Mouse (Mus musculus): ENCODE measurements around the gene Uso1. TPM values are rescaled to one million over a fixed set of nuclear protein-coding genes. Genes with fewer than 3 reads are reported as not detected.

Gene Uso1
- polyA plus RNA-seq, 1 experiment from 2014 or later: 28.1 TPM

DNA sequence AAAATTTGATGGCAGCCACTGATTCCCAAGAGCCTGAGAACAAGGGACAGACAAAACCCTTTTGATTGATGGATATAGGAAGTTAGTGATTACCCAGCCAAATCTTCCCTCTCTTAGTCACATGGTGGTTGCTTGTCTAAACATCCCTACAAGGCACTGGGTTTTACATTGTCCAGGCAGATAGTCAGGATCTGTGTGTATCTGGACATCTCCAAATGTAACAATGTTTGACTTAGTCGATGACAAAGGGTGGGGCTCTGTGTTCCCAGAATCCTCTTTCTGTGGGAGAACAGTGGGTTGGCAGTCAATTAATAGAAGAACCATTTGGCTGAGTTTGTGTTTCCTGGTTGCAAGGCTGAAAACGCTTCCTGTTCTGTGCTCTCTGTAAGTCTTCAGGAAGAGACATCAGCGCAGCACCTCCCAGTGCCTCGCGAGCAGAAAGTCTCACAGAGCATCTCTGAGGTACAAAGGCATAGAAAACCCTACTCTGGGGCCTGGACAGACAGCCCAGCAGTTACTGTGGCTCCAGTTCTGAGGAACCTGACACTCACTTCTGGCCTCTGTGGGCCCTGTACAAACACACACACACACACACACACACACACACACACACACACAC is 97.3 kb downstream of the Uso1 start:
- 32% methylated on average over 5 of the region's 5 CpGs for WGBS
- H3K4me1 ChIP-seq (ENCODE audit: insufficient read depth): no peaks in the 10 kb centered on the region
- H3K36me3 ChIP-seq (ENCODE audit: insufficient read depth): no peaks in the 10 kb centered on the region
- peak; percentile 58; the same call in 1 of the 2 replicates for ATAC-seq (ENCODE audit: insufficient read depth)
- TF ChIP-seq CTCF (IDR thresholded peaks at IDR 0.05; ENCODE audit: low read depth): no peak
- no peaks in the 10 kb centered on the region for H3K9me3 ChIP-seq (ENCODE audit: low read depth, low read length)
- H3K9ac ChIP-seq: no peak overlapping the region
- H3K27ac ChIP-seq (ENCODE audit: low read depth): no peak overlapping the region
- no peaks in the 10 kb centered on the region for H3K27me3 ChIP-seq (ENCODE audit: insufficient read depth, low read length)
- DNase-seq: peak; percentile 45
- H3K4me2 ChIP-seq: no peak overlapping the region
- no peak overlapping the region for H3K4me3 ChIP-seq (ENCODE audit: low read depth, low read length)

DNA sequence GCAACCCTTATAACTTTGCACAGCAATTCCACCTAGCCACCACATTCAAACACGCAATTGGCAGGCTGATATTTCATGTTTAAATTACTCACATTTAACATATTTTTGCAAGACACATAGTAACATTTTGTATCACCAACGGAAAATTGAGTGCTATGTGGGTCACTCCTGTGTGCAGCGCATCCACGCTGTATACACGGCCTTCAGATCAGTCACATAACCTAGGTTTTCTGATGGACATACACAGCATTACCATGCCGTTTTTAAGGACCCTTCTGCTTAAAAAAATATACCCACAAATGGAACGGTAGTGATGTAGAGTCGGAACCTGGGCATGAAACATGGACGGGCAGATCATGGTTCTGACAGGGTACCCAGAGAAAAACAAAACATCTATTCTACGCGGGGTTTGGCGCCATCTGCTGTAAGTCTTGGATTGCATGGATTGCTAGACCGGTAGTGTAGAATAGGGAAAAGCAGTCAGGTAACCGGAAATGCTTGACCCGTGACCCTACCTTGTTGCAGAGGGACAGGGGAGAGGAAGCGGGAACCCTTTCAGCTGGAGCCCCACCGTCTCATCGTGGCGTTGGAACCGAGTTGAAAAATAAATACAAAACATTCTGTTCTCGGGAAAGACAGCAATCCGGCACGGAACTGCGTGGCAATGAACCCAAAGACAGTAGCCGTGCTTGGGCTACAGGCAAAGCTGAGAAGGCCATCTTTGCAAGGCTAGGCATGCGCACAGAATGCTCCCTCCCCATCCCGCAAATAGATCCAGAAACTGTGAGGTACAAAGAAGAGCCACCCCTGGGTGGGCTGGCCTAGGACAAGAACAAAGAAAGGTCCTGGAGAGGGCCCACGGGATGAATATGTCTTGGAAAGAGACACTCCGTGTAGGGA is 101.8 kb downstream of the Uso1 start:
- H3K9ac ChIP-seq: no peak overlapping the region; the same call in 1 of the 2 replicates
- peak; percentile 25; the same call in 1 of the 2 replicates for ATAC-seq (ENCODE audit: insufficient read depth)
- no peaks in the 10 kb centered on the region for H3K27me3 ChIP-seq (ENCODE audit: insufficient read depth, low read length)
- no peaks in the 10 kb centered on the region for H3K36me3 ChIP-seq (ENCODE audit: insufficient read depth)
- H3K4me2 ChIP-seq: peak overlapping the region; percentile 43
- 36% methylated on average over 29 of the region's 29 CpGs for WGBS
- peak; percentile 69 for TF ChIP-seq CTCF (IDR thresholded peaks at IDR 0.05; ENCODE audit: low read depth)
- no peaks in the 10 kb centered on the region for H3K4me1 ChIP-seq (ENCODE audit: insufficient read depth)
- H3K27ac ChIP-seq (ENCODE audit: low read depth): no peak overlapping the region
- peak; percentile 85 for DNase-seq
- no peaks in the 10 kb centered on the region for H3K9me3 ChIP-seq (ENCODE audit: low read depth, low read length)
- no peak overlapping the region for H3K4me3 ChIP-seq (ENCODE audit: low read depth, low read length)

DNA sequence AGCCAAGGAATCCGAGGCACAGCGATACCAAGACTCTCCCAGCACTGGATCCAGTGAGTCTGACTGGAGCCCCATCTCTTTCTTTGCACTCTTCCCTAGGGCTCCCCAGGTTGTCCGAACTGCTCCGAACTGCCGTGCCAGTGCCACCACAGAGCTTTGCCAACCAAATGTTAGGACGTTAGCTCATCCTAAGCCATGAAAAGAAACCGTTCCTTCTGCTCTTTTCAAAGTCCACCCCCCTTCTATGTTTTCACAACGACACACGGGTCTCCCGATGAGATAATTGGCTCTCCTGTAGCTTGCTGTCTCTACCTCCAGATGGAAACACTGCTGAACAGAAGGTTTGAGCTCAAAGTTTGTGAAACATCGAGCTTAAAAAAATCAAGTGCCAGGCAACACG is 103.0 kb downstream of the Uso1 start:
- Histone ChIP-seq H3K9me3 (ENCODE audit: low read depth, low read length) (no peaks in the 10 kb centered on the region), H3K4me2 (no peak overlapping the region), H3K27ac (ENCODE audit: low read depth) (no peak overlapping the region), H3K36me3 (ENCODE audit: insufficient read depth) (no peaks in the 10 kb centered on the region), H3K27me3 (ENCODE audit: insufficient read depth, low read length) (no peaks in the 10 kb centered on the region), H3K4me1 (ENCODE audit: insufficient read depth) (no peaks in the 10 kb centered on the region), H3K4me3 (ENCODE audit: low read depth, low read length) (no peak overlapping the region), H3K9ac (no peak overlapping the region)
- ATAC-seq (ENCODE audit: insufficient read depth) (no peak), DNase-seq (no peak)
- 89% methylated on average over 12 of the region's 12 CpGs for WGBS
- no peak for TF ChIP-seq CTCF (IDR thresholded peaks at IDR 0.05; ENCODE audit: low read depth)

DNA sequence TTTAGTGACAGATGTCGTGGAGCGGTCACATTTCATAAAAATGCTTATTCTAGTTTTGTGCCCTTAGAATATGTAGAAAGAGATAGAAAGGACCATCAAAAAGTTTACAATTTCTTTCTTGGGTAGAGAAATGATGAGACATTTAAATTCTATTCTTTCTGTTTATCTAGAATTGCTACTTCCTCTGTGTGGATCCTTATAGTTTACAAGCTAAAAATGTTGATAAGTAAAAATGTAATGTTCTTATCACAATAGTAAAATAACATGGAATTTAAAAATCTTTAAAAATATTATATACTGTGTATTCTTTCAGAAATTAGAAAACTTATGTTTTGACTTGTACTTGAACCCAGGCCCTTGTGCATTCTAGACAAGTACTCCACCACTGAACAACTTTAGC is 107.2 kb downstream of the Uso1 start:
- no peak overlapping the region for H3K4me3 ChIP-seq (ENCODE audit: low read depth, low read length)
- WGBS: 90% methylated on average over 2 of the region's 2 CpGs
- DNase-seq (no peak), ATAC-seq (ENCODE audit: insufficient read depth) (no peak)
- H3K4me1 ChIP-seq (ENCODE audit: insufficient read depth): no peaks in the 10 kb centered on the region
- H3K9ac ChIP-seq: no peak overlapping the region
- H3K27me3 ChIP-seq (ENCODE audit: insufficient read depth, low read length): no peaks in the 10 kb centered on the region
- no peaks in the 10 kb centered on the region for H3K36me3 ChIP-seq (ENCODE audit: insufficient read depth)
- H3K4me2 ChIP-seq: no peak overlapping the region
- H3K9me3 ChIP-seq (ENCODE audit: low read depth, low read length): no peaks in the 10 kb centered on the region
- H3K27ac ChIP-seq (ENCODE audit: low read depth): no peak overlapping the region
- no peak for TF ChIP-seq CTCF (IDR thresholded peaks at IDR 0.05; ENCODE audit: low read depth)

DNA sequence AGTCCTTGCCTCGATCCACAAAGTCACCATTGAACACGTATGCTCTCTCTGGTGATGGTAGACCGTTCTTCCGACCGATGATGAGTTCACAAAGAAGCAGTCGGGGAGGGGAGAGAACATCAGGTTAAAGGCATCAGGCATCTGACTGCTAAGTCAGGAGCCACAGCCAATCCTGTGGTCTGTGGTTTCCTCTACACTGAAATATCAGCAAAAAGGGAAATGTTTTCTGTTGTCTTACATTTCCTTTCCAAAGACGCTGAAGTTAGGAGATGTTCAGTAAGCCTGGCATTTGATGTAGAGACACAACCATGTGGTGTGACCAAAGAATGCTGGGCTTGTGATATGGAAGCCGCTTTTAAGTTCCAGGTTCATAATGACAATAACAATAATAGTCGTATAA is 107.7 kb downstream of the Uso1 start:
- ATAC-seq (ENCODE audit: insufficient read depth): no peak
- Histone ChIP-seq H3K27ac (ENCODE audit: low read depth) (no peak overlapping the region), H3K36me3 (ENCODE audit: insufficient read depth) (no peaks in the 10 kb centered on the region), H3K4me1 (ENCODE audit: insufficient read depth) (no peaks in the 10 kb centered on the region), H3K4me3 (ENCODE audit: low read depth, low read length) (no peak overlapping the region), H3K27me3 (ENCODE audit: insufficient read depth, low read length) (no peaks in the 10 kb centered on the region), H3K4me2 (no peak overlapping the region), H3K9me3 (ENCODE audit: low read depth, low read length) (no peaks in the 10 kb centered on the region), H3K9ac (no peak overlapping the region)
- DNase-seq: no peak
- no peak for TF ChIP-seq CTCF (IDR thresholded peaks at IDR 0.05; ENCODE audit: low read depth)
- WGBS: 91% methylated on average over 9 of the region's 9 CpGs

DNA sequence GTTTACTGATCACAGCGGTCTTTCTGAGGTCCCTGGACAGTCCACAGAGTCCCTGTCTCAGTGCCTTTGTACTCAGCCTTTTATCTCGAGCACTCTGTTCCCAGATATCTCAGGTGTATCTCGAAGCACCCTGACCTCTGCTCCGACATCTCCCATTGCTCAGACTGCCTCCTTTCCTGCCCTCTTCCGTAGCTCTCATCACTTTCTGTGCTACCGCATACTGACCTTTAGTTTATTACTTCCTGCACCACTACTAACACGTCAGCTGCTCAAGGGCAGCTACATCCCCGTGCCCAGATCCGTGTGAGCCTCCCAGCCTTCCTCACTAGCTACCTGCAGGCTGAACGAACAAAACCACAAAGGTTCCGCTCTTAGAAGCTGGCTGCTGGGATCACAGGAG is 110.9 kb downstream of the Uso1 start:
- Histone ChIP-seq H3K4me3 (ENCODE audit: low read depth, low read length) (no peak overlapping the region), H3K9me3 (ENCODE audit: low read depth, low read length) (no peaks in the 10 kb centered on the region), H3K9ac (no peak overlapping the region), H3K4me1 (ENCODE audit: insufficient read depth) (no peaks in the 10 kb centered on the region), H3K27me3 (ENCODE audit: insufficient read depth, low read length) (no peaks in the 10 kb centered on the region), H3K36me3 (ENCODE audit: insufficient read depth) (no peaks in the 10 kb centered on the region), H3K27ac (ENCODE audit: low read depth) (no peak overlapping the region), H3K4me2 (no peak overlapping the region)
- no peak for TF ChIP-seq CTCF (IDR thresholded peaks at IDR 0.05; ENCODE audit: low read depth)
- WGBS: 79% methylated on average over 11 of the region's 11 CpGs
- ATAC-seq (ENCODE audit: insufficient read depth): no peak
- DNase-seq: no peak

DNA sequence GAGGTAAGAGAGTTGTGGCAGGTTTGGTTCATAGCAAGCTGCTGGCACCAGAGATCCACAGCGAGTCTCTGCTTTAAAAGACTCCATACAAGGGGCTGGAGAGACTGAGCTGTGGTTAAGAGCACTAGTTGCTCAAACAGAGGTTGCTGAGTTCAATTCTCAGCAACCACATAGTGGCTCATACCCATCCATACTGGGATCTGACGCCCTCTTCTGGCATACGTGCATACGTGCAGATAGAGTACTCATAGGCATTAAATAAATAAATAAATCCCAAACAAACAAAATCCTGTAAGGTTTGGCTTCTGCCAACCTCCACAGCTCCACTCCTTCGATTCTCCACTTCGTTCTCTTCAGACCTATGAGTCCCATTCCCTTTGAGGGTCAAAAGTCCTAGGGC is 114.3 kb downstream of the Uso1 start:
- no peaks in the 10 kb centered on the region for H3K4me1 ChIP-seq (ENCODE audit: insufficient read depth)
- ATAC-seq (ENCODE audit: insufficient read depth): no peak

More for the DNA sequence above, 114.3 kb downstream of the Uso1 start:
- WGBS: 85% methylated on average over 6 of the region's 6 CpGs
- Histone ChIP-seq H3K9me3 (ENCODE audit: low read depth, low read length) (no peaks in the 10 kb centered on the region), H3K9ac (no peak overlapping the region), H3K36me3 (ENCODE audit: insufficient read depth) (no peaks in the 10 kb centered on the region), H3K4me3 (ENCODE audit: low read depth, low read length) (no peak overlapping the region), H3K4me2 (no peak overlapping the region), H3K27ac (ENCODE audit: low read depth) (no peak overlapping the region), H3K27me3 (ENCODE audit: insufficient read depth, low read length) (no peaks in the 10 kb centered on the region)
- DNase-seq: no peak
- no peak for TF ChIP-seq CTCF (IDR thresholded peaks at IDR 0.05; ENCODE audit: low read depth)

Other genes starting within 250 kb of the Uso1 start
- 48.1 and 49.8 TPM in 2 replicates for gene Rchy1, start 174.9 kb upstream of the Uso1 start, polyA plus RNA-seq (2014; fragmentation: Nextera tagmentation; extraction: Ambion mirVana)
- not detected in 2 replicates for gene Odaph, start 150.5 kb upstream of the Uso1 start, polyA plus RNA-seq (2014; fragmentation: Nextera tagmentation; extraction: Ambion mirVana)
- 1.5 and 1.6 TPM in 2 replicates for gene Cdkl2, start 94.1 kb upstream of the Uso1 start, polyA plus RNA-seq (2014; fragmentation: Nextera tagmentation; extraction: Ambion mirVana)
- gene G3bp2, start 54.2 kb upstream of the Uso1 start, polyA plus RNA-seq (2014; fragmentation: Nextera tagmentation; extraction: Ambion mirVana): 165 and 166 TPM in 2 replicates
- gene U90926, start 77.5 kb downstream of the Uso1 start, polyA plus RNA-seq (2014; fragmentation: Nextera tagmentation; extraction: Ambion mirVana): not detected in 2 replicates
- gene Ppef2, start 118.3 kb downstream of the Uso1 start, polyA plus RNA-seq (2014; fragmentation: Nextera tagmentation; extraction: Ambion mirVana): 0.14 TPM in 1 of 2 replicates, not detected in the other
- 7.3 and 8.3 TPM in 2 replicates for gene Naaa, start 140.2 kb downstream of the Uso1 start, polyA plus RNA-seq (2014; fragmentation: Nextera tagmentation; extraction: Ambion mirVana)
- 44.8 and 45.3 TPM in 2 replicates for gene Sdad1, start 172.5 kb downstream of the Uso1 start, polyA plus RNA-seq (2014; fragmentation: Nextera tagmentation; extraction: Ambion mirVana)
- 0.43 TPM in 1 of 2 replicates, not detected in the other for gene Cxcl9, start 190.1 kb downstream of the Uso1 start, polyA plus RNA-seq (2014; fragmentation: Nextera tagmentation; extraction: Ambion mirVana)
- gene Art3, start 193.9 kb downstream of the Uso1 start, polyA plus RNA-seq (2014; fragmentation: Nextera tagmentation; extraction: Ambion mirVana): 1.4 and 5.4 TPM in 2 replicates
- not detected in 2 replicates for gene Cxcl10, start 211.0 kb downstream of the Uso1 start, polyA plus RNA-seq (2014; fragmentation: Nextera tagmentation; extraction: Ambion mirVana)